Mouse (Mus musculus): ENCODE data around the gene Alpk1. TPM values are rescaled to one million over a fixed set of nuclear protein-coding genes. Genes with fewer than 3 reads are reported as not detected.

Alpk1 gene
- polyA plus RNA-seq, 1 experiment from 2014 or later = 0.82 TPM

DNA sequence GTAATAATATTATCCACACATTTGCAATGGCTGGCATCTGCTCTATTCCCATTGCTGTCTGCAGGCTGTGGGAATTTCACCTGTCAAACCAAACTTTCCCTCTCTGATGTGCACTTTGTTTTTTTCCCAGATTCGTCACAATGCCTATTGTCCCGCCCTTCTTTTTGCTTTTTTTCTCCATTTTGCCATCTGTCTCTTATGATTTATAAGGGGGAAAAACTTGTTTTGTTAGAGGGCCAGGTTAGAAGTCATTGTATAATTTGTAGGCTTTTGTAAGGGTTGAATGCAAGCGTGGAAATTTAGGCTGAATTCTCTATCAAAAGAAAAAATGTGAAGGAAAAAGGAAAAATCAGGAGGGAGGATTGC, 145.4 kb downstream of the Alpk1 start:
- no peaks in the 10 kb centered on the region for H3K9me3 ChIP-seq (ENCODE audit: low read length)
- H3K4me2 ChIP-seq (replicated peaks; ENCODE audit: low read depth, low read length) = no peak overlapping the region
- no peak for DNase-seq (ENCODE audit: low spot score)
- no peak overlapping the region for H3K4me3 ChIP-seq (ENCODE audit: low read depth, low read length)
- 10% methylated on average over 3 of the region's 3 CpGs for WGBS
- ATAC-seq = no peak
- no peak overlapping the region for H3K9ac ChIP-seq (replicated peaks; ENCODE audit: low read depth)
- H3K27me3 ChIP-seq (replicated peaks; ENCODE audit: insufficient read depth, low read length) = peaks cover 72% of the 10 kb centered on the region
- H3K27ac ChIP-seq (ENCODE audit: low read length) = no peak overlapping the region
- no peak for TF ChIP-seq EP300 (IDR thresholded peaks at IDR 0.05)
- no peak for TF ChIP-seq CTCF (IDR thresholded peaks at IDR 0.05)
- no peaks in the 10 kb centered on the region for H3K36me3 ChIP-seq (ENCODE audit: insufficient read depth, low read length)
- peaks cover 18% of the 10 kb centered on the region; the same call in 1 of the 2 replicates for H3K4me1 ChIP-seq (ENCODE audit: insufficient read depth, low read depth, low read length)

DNA sequence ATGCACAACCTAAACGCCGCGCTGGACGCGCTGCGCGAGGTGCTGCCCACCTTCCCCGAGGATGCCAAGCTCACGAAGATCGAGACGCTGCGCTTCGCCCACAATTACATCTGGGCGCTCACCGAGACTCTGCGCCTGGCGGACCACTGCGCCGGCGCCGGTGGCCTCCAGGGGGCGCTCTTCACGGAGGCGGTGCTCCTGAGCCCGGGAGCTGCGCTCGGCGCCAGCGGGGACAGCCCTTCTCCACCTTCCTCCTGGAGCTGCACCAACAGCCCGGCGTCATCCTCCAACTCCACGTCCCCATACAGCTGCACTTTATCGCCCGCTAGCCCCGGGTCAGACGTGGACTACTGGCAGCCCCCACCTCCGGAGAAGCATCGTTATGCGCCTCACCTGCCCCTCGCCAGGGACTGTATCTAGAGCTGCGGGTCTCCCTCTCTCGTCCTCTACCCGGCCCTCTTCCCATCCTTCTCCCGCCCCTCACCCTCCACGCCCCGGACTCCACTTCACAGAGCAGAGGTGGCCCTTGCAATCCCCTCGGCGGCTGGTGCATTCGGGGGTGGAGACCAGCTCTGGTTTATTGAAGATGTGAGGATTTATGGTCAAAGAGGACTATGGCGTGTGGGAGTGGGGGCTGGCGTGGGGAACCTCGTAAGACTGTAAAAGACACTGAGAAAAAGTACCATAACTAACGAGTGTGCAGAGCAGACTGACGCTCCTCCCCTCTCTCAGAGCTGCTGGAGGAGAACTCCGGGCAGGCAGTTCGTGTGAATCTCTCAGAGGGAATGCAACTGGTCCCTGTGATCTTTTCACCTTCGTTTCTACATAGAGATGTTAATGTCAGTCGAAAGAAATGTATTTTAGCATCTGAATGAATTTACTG, 146.0 kb downstream of the Alpk1 start:
- H3K9ac ChIP-seq (replicated peaks; ENCODE audit: low read depth) = no peak overlapping the region
- 1% methylated on average over 53 of the region's 58 CpGs for WGBS
- H3K36me3 ChIP-seq (ENCODE audit: insufficient read depth, low read length) = no peaks in the 10 kb centered on the region
- H3K4me2 ChIP-seq (replicated peaks; ENCODE audit: low read depth, low read length) = peak overlapping the region; percentile 72
- DNase-seq (ENCODE audit: low spot score) (peak; percentile 62), ATAC-seq (peak; percentile 86)
- peaks cover 72% of the 10 kb centered on the region for H3K27me3 ChIP-seq (replicated peaks; ENCODE audit: insufficient read depth, low read length)
- H3K9me3 ChIP-seq (ENCODE audit: low read length) = no peaks in the 10 kb centered on the region
- H3K27ac ChIP-seq (ENCODE audit: low read length) = no peak overlapping the region
- H3K4me1 ChIP-seq (ENCODE audit: insufficient read depth, low read depth, low read length) = peaks cover 18% of the 10 kb centered on the region; the same call in 1 of the 2 replicates
- peak overlapping the region; percentile 37 for H3K4me3 ChIP-seq (ENCODE audit: low read depth, low read length)
- TF ChIP-seq EP300 (IDR thresholded peaks at IDR 0.05) (no peak), CTCF (IDR thresholded peaks at IDR 0.05) (peak; percentile 90)

DNA sequence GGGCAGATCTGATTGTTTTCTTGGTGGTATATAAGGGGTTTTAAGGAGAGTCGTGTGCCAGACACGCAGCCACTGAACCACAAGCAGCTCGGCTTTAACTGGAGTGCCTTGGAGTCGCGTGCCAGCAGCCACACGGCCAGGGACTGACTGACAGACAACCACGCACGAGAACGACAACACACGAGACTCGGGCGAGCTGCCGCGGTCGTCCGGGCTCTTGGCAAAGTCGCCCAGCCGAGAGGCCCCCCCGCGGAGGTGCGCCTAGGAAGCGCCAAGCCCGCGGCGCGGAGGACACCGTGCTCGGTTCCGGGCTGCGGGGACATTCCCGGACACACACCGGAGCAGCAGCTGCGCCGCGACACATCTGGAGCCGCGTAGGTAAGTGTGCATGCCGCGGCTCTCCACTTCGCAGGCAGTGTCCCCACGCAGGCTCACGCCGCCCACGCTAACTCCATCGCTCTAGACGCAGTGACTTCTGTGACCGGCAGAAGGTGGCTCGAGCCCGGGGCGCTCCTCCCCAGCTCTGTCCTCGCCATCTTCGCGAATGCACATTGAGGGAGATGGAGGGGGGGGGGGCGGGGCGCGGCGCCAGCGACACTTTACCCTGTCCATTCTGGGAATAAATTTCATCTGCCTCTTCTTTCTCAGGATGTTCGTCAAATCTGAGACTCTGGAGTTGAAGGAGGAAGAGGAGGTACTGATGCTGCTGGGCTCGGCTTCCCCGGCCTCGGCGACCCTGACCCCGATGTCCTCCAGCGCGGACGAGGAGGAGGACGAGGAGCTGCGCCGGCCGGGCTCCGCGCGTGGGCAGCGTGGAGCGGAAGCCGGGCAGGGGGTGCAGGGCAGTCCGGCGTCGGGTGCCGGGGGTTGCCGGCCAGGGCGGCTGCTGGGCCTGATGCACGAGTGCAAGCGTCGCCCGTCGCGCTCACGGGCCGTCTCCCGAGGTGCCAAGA, 147.0 kb downstream of the Alpk1 start, which contains the start of gene Neurog2:
Gene Neurog2, plus strand, starts transcription at position 56 of the 953 bp plus-strand sequence.
- no peak for TF ChIP-seq EP300 (IDR thresholded peaks at IDR 0.05)

DNA sequence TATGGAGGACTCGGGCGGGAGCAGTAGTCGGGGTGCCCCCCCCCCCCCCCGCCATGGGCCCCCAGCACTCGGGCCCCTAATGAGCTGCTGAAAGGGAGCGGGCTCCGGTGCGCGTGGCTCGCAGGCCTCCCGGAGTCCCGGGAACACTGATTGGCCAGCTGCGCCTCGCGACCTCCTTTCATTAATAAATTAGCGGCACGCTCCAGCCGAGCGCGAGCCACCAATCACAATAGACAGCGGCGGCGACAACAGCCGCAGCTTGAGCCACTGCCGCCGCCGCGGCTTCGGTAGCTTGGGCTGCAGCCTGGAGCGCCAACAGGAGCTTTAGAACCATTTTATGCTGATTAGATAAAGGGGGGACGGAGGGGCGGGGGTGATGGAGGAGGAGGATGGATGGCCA, 147.8 kb downstream of the Alpk1 start:
- Histone ChIP-seq H3K4me2 (replicated peaks; ENCODE audit: low read depth, low read length) (peak overlapping the region; percentile 72), H3K9ac (replicated peaks; ENCODE audit: low read depth) (no peak overlapping the region), H3K36me3 (ENCODE audit: insufficient read depth, low read length) (no peaks in the 10 kb centered on the region), H3K4me1 (ENCODE audit: insufficient read depth, low read depth, low read length) (peaks cover 18% of the 10 kb centered on the region; the same call in 1 of the 2 replicates), H3K27ac (ENCODE audit: low read length) (no peak overlapping the region), H3K9me3 (ENCODE audit: low read length) (no peaks in the 10 kb centered on the region), H3K4me3 (ENCODE audit: low read depth, low read length) (peak overlapping the region; percentile 37), H3K27me3 (replicated peaks; ENCODE audit: insufficient read depth, low read length) (peaks cover 78% of the 10 kb centered on the region)
- DNase-seq (ENCODE audit: low spot score) = peak; percentile 35
- WGBS = under 1% methylated on average over 28 of the region's 32 CpGs
- TF ChIP-seq CTCF (IDR thresholded peaks at IDR 0.05) (no peak), EP300 (IDR thresholded peaks at IDR 0.05) (no peak)
- peak; percentile 29; the same call in 1 of the 2 replicates for ATAC-seq

More for the DNA sequence above, 147.0 kb downstream of the Alpk1 start, which contains the start of gene Neurog2:
- H3K4me2 ChIP-seq (replicated peaks; ENCODE audit: low read depth, low read length) = peak within 1 kb of the TSS; percentile 72
- H3K27ac ChIP-seq (ENCODE audit: low read length) = no peak within 1 kb of the TSS
- no peaks in the 10 kb centered on the region for H3K36me3 ChIP-seq (ENCODE audit: insufficient read depth, low read length)
- H3K4me3 ChIP-seq (ENCODE audit: low read depth, low read length) = peak within 1 kb of the TSS; percentile 37
- DNase-seq (ENCODE audit: low spot score) (no peak), ATAC-seq (peak; percentile 22; the same call in 1 of the 2 replicates)
- H3K4me1 ChIP-seq (ENCODE audit: insufficient read depth, low read depth, low read length) = peaks cover 18% of the 10 kb centered on the region; the same call in 1 of the 2 replicates
- H3K9ac ChIP-seq (replicated peaks; ENCODE audit: low read depth) = no peak within 1 kb of the TSS
- no peaks in the 10 kb centered on the region for H3K9me3 ChIP-seq (ENCODE audit: low read length)
- peaks cover 78% of the 10 kb centered on the region for H3K27me3 ChIP-seq (replicated peaks; ENCODE audit: insufficient read depth, low read length)
- 3% methylated on average over 68 of the region's 92 CpGs for WGBS

DNA sequence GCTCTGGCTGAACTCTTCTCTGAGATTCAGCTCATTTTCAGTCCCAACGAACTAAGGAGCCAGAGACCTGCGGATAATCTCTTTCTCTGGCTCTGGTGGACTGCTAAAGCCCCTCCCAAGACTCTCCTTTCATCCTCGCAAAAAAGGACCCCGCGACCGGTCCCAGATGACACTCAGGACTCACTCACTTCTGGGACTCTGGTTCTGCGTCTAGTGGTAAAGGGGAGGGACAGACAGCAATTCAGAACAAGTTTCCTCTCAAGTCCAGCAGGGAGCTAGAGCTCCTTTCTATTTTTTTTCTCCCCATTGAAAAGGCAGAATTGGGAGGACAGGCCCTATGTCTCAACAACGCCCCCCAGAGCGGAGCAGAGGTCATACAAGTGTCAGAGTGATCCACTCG, 148.7 kb downstream of the Alpk1 start:
- H3K27ac ChIP-seq (ENCODE audit: low read length) = no peak overlapping the region
- H3K9ac ChIP-seq (replicated peaks; ENCODE audit: low read depth) = no peak overlapping the region
- 3% methylated on average over 10 of the region's 10 CpGs for WGBS
- no peaks in the 10 kb centered on the region for H3K9me3 ChIP-seq (ENCODE audit: low read length)
- no peak for ATAC-seq
- peaks cover 83% of the 10 kb centered on the region for H3K27me3 ChIP-seq (replicated peaks; ENCODE audit: insufficient read depth, low read length)
- TF ChIP-seq EP300 (IDR thresholded peaks at IDR 0.05) (no peak), CTCF (IDR thresholded peaks at IDR 0.05) (no peak)
- H3K4me1 ChIP-seq (ENCODE audit: insufficient read depth, low read depth, low read length) = peaks cover 18% of the 10 kb centered on the region; the same call in 1 of the 2 replicates
- no peak overlapping the region for H3K4me2 ChIP-seq (replicated peaks; ENCODE audit: low read depth, low read length)
- H3K4me3 ChIP-seq (ENCODE audit: low read depth, low read length) = no peak overlapping the region
- no peak for DNase-seq (ENCODE audit: low spot score)
- no peaks in the 10 kb centered on the region for H3K36me3 ChIP-seq (ENCODE audit: insufficient read depth, low read length)
